Mouse (Mus musculus) heart, adult 2 months (tissue): ENCODE results near the gene Trpm5. TPM values are rescaled to one million over a fixed set of nuclear protein-coding genes. Genes with fewer than 3 reads are reported as not detected.

Experiments
- DNase-seq, 2 experiments: peaks; one replicate each; pipeline ENCODE4 v3.0.0; 2021
- H3K27ac ChIP-seq: fragments of 200-600 bp; 2 replicates; pipeline ENCODE4 v1.8.1; 2022
- H3K27me3 ChIP-seq: fragments of 200-500 bp; 2 replicates; pipeline ENCODE4 v1.6.1; 2012; ENCODE audit warnings: mild to moderate bottlenecking, low read length, inconsistent platforms, mixed read lengths; ENCODE audit not compliant: control insufficient read depth, insufficient read depth
- H3K36me3 ChIP-seq: fragments of 200-500 bp; 2 replicates; pipeline ENCODE4 v1.6.1; 2012; ENCODE audit warnings: low read length, inconsistent platforms; ENCODE audit not compliant: control insufficient read depth, insufficient read depth
- H3K4me1 ChIP-seq: fragments of 200-500 bp; 2 replicates; pipeline ENCODE4 v1.6.1; 2011; ENCODE audit warnings: low read length; ENCODE audit not compliant: control insufficient read depth, insufficient read depth
- H3K4me3 ChIP-seq: fragments of 200-600 bp; 2 replicates; pipeline ENCODE4 v1.8.1; 2022
- H3K79me2 ChIP-seq: fragments of 200-500 bp; replicated peaks from 2 replicates; pipeline ENCODE4 v1.6.1; 2012; ENCODE audit warnings: mild to moderate bottlenecking, inconsistent platforms, low read length, moderate library complexity, mixed read lengths; ENCODE audit not compliant: control insufficient read depth, insufficient read depth
- H3K9ac ChIP-seq: fragments of 200-500 bp; 2 replicates; pipeline ENCODE4 v1.6.1; 2012; ENCODE audit warnings: low read depth, mild to moderate bottlenecking, control low read depth, inconsistent platforms, low read length, mixed read lengths
- CTCF ChIP-seq: fragments of 200-600 bp; IDR thresholded peaks from 2 replicates; pipeline ENCODE4 v1.8.1; 2022; ENCODE audit warnings: antibody characterized with exemption, mild to moderate bottlenecking, moderate library complexity
- EP300 ChIP-seq: fragments of 200-500 bp; IDR thresholded peaks from 2 replicates; pipeline ENCODE4 v1.6.1; 2011; ENCODE audit warnings: low read depth, low read length, control low read depth; ENCODE audit not compliant: insufficient read depth
- POLR2A ChIP-seq: fragments of 200-500 bp; IDR thresholded peaks from 2 replicates; pipeline ENCODE4 v1.6.1; 2011; ENCODE audit warnings: mild to moderate bottlenecking, low read depth, low read length, control low read depth; ENCODE audit not compliant: insufficient read depth
- WGBS: fragments of 180-500 bp; shearing (Covaris S2); methylation state at CpG from one replicate; pipeline ENCODE4 v1.1.7; 2018; 5-methylcytosine and 5-hydroxymethylcytosine counted together
- intact Hi-C: fragments of 180-260 bp; cut with DNase I; formaldehyde crosslinking; loops from one replicate; pipeline ENCODE4 v1.15.1; 2025
- long read RNA-seq: library from polyadenylated mRNA; stranded (forward); transcript quantifications from one replicate; pipeline ENCODE4 v2.0.0, GENCODE M21; 2021
- polyA plus RNA-seq: library from polyadenylated mRNA; depleted of rRNA; stranded (reverse); fragments of >200 nt; gene quantifications from 2 replicates; pipeline ENCODE4 v1.2.3, GENCODE M21; 2012; rRNA removed
- total RNA-seq, 2 experiments: library from RNA; stranded (reverse); gene quantifications; 2 replicates each; pipeline ENCODE4 v1.2.3; 2021

Trpm5 gene
- not detected for total RNA-seq
- polyA plus RNA-seq, result 0.06 and 0.08 TPM in 2 replicates
- long read RNA-seq, result 0 reads

DNA sequence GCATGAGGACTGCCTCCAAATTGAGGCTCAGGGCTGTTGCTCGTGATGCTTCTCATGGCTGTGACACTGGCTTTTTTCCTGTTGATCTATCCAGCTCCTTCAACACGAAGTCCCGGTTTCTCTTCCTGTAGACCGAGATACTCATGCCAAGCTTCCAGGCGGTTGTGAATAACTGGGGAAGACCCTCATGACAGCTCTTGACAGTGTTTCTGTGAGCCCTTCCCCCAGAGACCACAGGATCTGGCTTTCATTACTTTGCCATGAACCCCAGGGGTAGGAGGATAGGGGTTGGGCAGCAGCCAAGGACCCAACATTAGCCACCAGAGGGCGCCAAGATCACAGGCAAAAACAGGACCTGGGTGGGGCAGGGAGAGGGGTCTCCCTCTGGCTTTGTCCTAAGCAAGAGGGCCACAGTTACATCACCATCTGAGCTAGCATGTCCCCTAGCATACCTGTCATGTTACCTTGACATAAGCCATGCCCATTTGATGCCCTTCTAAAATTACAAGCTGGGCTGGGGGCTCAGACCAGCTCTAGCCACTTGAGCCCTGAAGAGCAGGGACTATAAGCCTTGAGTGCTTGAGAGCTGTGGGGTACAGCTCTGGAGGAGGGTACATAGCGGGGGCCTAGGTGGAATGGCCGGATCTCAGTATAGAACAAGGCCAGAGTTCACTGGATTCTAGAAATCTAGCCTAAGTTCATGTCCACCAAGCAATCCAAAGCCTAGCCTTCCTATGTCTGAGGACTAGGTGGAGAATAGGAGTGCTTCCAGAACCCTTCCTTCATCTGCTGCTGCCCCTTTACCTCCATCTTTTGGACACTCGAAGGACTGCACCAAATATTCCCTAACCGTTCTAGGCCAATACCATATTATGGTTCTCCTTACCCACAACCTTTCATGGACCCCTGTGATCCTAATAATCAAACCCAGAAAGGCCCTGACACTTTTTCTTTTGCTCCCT, at the start of gene Trpm5:
TSS of gene Trpm5 (minus strand) at position 51 of the 962 bp plus-strand sequence.
- peak; percentile 55 to 84 for DNase-seq

DNA sequence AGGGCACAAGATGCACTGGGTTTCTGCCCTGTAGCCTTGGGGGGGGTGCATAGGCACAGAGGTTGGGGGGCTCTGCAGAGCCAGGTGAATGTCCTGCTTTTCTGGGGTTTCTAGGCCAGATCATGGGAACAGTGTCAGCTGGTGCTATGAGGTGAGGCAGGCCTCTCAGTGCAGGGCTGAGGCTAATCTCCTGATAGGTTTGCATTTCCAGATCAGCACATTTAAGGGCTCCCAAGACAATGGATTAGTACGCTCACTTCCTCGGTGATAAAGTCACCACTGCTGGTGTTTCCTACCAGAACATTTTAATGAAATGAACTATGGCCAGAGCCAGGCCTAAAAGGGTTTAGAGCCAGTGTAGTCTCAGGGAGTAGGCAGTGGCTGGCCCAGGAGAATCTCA, 48.2 kb upstream of the Trpm5 start:
- TF ChIP-seq POLR2A (no peak), EP300 (no peak), CTCF (no peak)
- intact Hi-C loops, result no loop called here
- H3K9ac ChIP-seq, result no peak overlapping the region
- no peak overlapping the region for H3K4me3 ChIP-seq
- peaks cover 16% of the 10 kb centered on the region for H3K4me1 ChIP-seq
- no peaks in the 10 kb centered on the region for H3K79me2 ChIP-seq
- no peak for DNase-seq
- H3K36me3 ChIP-seq, result no peaks in the 10 kb centered on the region
- no peak overlapping the region for H3K27ac ChIP-seq
- 58% methylated on average over 2 of the region's 2 CpGs for WGBS
- H3K27me3 ChIP-seq, result no peaks in the 10 kb centered on the region

More for the DNA sequence above, at the start of gene Trpm5:
- Histone ChIP-seq H3K27me3 (no peaks in the 10 kb centered on the region), H3K4me3 (no peak within 1 kb of the TSS), H3K79me2 (no peaks in the 10 kb centered on the region), H3K9ac (no peak within 1 kb of the TSS), H3K27ac (no peak within 1 kb of the TSS), H3K4me1 (no peaks in the 10 kb centered on the region), H3K36me3 (no peaks in the 10 kb centered on the region)
- WGBS, result 31% methylated on average over 10 of the region's 10 CpGs
- TF ChIP-seq CTCF (peak; percentile 89), EP300 (peak; percentile 67; the same call in 1 of the 2 replicates), POLR2A (no peak)
- intact Hi-C loops, result loop anchor here (1.0 to 2.0 kb wide), 4 partner anchors 16 to 371 kb away; no protein-coding TSS in a partner anchor

DNA sequence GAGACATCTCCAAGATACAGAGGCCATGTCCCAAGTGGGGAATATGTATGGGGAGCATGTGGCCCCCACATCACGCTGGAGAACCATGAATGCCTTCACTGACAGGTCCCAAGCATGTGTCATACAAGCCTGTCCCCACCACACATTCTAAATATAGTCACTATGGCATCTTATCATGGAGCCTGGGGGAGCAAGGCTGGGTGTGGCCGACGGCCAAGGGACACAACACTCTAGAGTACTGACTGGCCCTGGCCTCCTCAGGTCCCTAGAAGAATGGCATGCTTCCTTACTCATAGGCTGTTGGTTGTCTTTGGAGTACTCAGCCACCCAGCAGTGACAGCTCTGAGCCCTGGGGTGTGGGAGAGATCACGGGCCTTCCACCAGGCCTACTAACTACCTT, 45.5 kb upstream of the Trpm5 start:
- Histone ChIP-seq H3K9ac (no peak overlapping the region), H3K27me3 (no peaks in the 10 kb centered on the region), H3K4me3 (no peak overlapping the region), H3K4me1 (peaks cover 28% of the 10 kb centered on the region), H3K79me2 (no peaks in the 10 kb centered on the region), H3K36me3 (no peaks in the 10 kb centered on the region), H3K27ac (peak overlapping the region; percentile 77)
- intact Hi-C loops, result loop anchor here (2.0 to 5.0 kb wide), 2 partner anchors 15 to 133 kb away; partner anchors contain the start of gene Tspan32
- TF ChIP-seq POLR2A (no peak), CTCF (peak; percentile 32), EP300 (peak; percentile 80)
- 45% methylated on average over 4 of the region's 4 CpGs for WGBS
- peak; percentile 61 to 80 for DNase-seq

DNA sequence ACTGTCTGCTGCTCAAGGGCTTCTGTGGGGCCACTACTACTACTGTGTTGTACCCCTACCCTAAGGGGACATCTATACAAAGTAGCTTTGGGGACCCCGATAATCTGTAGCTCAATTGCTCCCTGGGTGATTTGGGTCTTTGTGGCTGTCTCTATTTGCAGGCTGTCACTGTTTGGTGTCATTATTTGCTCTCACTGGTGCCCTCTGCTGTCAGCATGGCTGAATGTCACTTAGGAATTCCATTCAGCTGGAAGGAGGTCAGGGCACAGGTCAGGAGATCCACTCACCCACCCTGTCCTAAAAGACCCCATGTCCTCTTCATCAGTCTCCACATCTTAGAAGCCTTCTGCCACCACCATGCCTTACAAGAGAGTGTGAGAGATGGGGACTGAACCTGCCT, 44.3 kb upstream of the Trpm5 start:
- Histone ChIP-seq H3K27ac (peak overlapping the region; percentile 77), H3K4me1 (peaks cover 28% of the 10 kb centered on the region), H3K36me3 (no peaks in the 10 kb centered on the region), H3K4me3 (no peak overlapping the region), H3K27me3 (no peaks in the 10 kb centered on the region), H3K9ac (no peak overlapping the region), H3K79me2 (no peaks in the 10 kb centered on the region)
- WGBS, result 30% methylated on average over 1 of the region's 1 CpGs
- intact Hi-C loops, result loop anchor here (1.0 to 5.0 kb wide), 3 partner anchors 14 to 131 kb away; partner anchors contain the start of genes Trpm5 and Tspan32
- DNase-seq, result peak; percentile 68 to 80
- TF ChIP-seq EP300 (0 out of 2 replicates have a peak, but pooled peaks have one; percentile 44), CTCF (peak; percentile 86), POLR2A (no peak)

DNA sequence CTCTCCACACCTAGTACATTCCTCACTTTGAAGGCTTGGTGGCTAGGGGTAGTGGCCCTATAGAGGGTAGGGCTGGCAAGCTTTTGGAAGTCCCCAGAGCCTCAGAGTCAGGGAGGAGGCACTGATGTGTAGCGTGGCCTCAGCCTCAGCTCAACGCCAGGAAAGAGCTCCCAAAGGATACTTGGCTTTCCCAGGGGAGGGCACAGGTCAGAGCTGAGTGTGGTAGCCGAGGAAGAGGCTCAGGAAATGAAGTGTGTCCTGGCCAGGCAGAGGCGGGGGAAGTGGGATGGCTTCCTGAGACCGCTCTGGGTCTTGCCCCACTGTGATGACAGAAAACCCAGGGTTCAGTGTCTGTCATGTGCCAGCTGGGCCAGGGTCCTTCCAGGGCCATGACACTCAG, 42.1 kb upstream of the Trpm5 start:
- Histone ChIP-seq H3K9ac (no peak overlapping the region), H3K36me3 (no peaks in the 10 kb centered on the region), H3K4me3 (no peak overlapping the region), H3K27me3 (no peaks in the 10 kb centered on the region), H3K79me2 (no peaks in the 10 kb centered on the region), H3K27ac (no peak overlapping the region), H3K4me1 (peaks cover 25% of the 10 kb centered on the region)
- 30% methylated on average over 5 of the region's 5 CpGs for WGBS
- TF ChIP-seq CTCF (no peak), POLR2A (no peak), EP300 (no peak)
- peak in 1 of 2 experiments; percentile 42 for DNase-seq
- intact Hi-C loops, result loop anchor here (2.0 to 5.0 kb wide), 2 partner anchors 18 to 129 kb away; partner anchors contain the start of gene Tspan32
